Mouse (Mus musculus): ENCODE results near the gene Cdh22. TPM values are rescaled to one million over a fixed set of nuclear protein-coding genes. Genes with fewer than 3 reads are reported as not detected.

Gene Cdh22
- polyA plus RNA-seq, 1 experiment from 2014 or later = 12.4 TPM

- H3K27me3 ChIP-seq (ENCODE audit: control insufficient read depth, insufficient read depth, low read length) = peaks cover 9% of the 10 kb centered on the region; the same call in 1 of the 2 replicates
- no peak for ATAC-seq (ENCODE audit: low FRiP score)
- 56% methylated on average over 8 of the region's 8 CpGs for WGBS
- no peak for DNase-seq (ENCODE audit: low spot score)
- H3K4me1 ChIP-seq (replicated peaks; ENCODE audit: control insufficient read depth, insufficient read depth, low read length) = peaks cover 37% of the 10 kb centered on the region
- H3K4me2 ChIP-seq (replicated peaks) = no peak overlapping the region
- H3K4me3 ChIP-seq (replicated peaks; ENCODE audit: low read length) = no peak overlapping the region
- H3K36me3 ChIP-seq (replicated peaks; ENCODE audit: control insufficient read depth, insufficient read depth) = no peaks in the 10 kb centered on the region
- no peak overlapping the region for H3K9ac ChIP-seq
- no peaks in the 10 kb centered on the region for H3K9me3 ChIP-seq (ENCODE audit: control insufficient read depth, low read length)
- no peak overlapping the region for H3K27ac ChIP-seq
These were observed 15.7 kb downstream of the Cdh22 start for GRCm38 (mm10) chr2:165218954-165219353.

DNA sequence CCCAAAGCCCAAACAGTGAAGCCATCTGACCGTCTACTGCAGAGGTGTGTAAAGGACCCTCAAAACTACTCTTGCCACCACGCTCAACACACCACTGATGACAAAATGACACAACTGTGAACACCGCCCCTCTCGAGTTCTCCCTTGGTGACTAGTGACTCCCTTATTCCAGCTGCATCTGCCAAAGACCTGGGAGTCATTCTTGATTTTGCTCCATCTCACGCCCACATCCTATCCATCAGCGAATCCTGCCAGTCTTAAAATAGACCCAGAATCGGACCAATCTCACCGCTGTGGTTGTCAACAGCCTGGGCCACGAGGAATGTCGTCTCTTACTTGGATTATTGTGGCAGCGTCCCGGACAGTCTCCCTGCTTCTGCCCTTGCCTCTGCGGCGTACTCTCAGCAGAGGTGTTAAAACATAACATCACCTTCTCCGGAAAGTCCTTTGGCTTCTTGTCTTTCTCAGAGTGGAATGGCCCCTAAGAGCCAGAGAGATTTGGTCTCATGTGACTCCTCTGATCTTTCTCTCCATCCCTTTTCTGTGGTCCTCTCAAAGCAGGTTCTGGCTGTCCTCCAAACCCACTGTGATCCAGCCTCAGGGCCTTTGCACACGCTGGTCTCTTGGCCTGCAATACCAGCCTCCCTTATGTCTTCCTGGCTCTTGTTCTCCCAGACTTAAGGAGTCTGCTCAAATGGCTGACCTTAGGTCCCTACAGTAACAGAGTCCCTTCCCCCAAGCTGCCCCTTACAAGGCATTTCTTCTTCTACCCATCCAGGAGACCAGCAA, 17.1 kb downstream of the Cdh22 start:
- peaks cover 38% of the 10 kb centered on the region for H3K4me1 ChIP-seq (replicated peaks; ENCODE audit: control insufficient read depth, insufficient read depth, low read length)
- ATAC-seq (ENCODE audit: low FRiP score) (no peak), DNase-seq (ENCODE audit: low spot score) (no peak)
- no peak overlapping the region for H3K27ac ChIP-seq
- no peaks in the 10 kb centered on the region for H3K9me3 ChIP-seq (ENCODE audit: control insufficient read depth, low read length)
- 93% methylated on average over 16 of the region's 16 CpGs for WGBS
- H3K36me3 ChIP-seq (replicated peaks; ENCODE audit: control insufficient read depth, insufficient read depth) = no peaks in the 10 kb centered on the region
- H3K9ac ChIP-seq = no peak overlapping the region
- H3K4me2 ChIP-seq (replicated peaks) = no peak overlapping the region
- no peak overlapping the region for H3K4me3 ChIP-seq (replicated peaks; ENCODE audit: low read length)
- H3K27me3 ChIP-seq (ENCODE audit: control insufficient read depth, insufficient read depth, low read length) = peaks cover 10% of the 10 kb centered on the region

GRCm38 (mm10) chr2:165215103-165215951, 19.3 kb downstream of the Cdh22 start:
- DNase-seq (ENCODE audit: low spot score) (peak; percentile 68), ATAC-seq (ENCODE audit: low FRiP score) (peak; percentile 67)
- H3K27me3 ChIP-seq (ENCODE audit: control insufficient read depth, insufficient read depth, low read length) = peaks cover 13% of the 10 kb centered on the region; the same call in 1 of the 2 replicates
- H3K36me3 ChIP-seq (replicated peaks; ENCODE audit: control insufficient read depth, insufficient read depth) = no peaks in the 10 kb centered on the region
- peaks cover 50% of the 10 kb centered on the region for H3K4me1 ChIP-seq (replicated peaks; ENCODE audit: control insufficient read depth, insufficient read depth, low read length)
- no peak overlapping the region for H3K9ac ChIP-seq
- peak overlapping the region; percentile 59; the same call in 1 of the 2 replicates for H3K27ac ChIP-seq
- H3K4me2 ChIP-seq (replicated peaks) = peak overlapping the region; percentile 45
- WGBS = 2% methylated on average over 39 of the region's 39 CpGs
- no peak overlapping the region; the same call in 1 of the 2 replicates for H3K4me3 ChIP-seq (replicated peaks; ENCODE audit: low read length)
- no peaks in the 10 kb centered on the region for H3K9me3 ChIP-seq (ENCODE audit: control insufficient read depth, low read length)

DNA sequence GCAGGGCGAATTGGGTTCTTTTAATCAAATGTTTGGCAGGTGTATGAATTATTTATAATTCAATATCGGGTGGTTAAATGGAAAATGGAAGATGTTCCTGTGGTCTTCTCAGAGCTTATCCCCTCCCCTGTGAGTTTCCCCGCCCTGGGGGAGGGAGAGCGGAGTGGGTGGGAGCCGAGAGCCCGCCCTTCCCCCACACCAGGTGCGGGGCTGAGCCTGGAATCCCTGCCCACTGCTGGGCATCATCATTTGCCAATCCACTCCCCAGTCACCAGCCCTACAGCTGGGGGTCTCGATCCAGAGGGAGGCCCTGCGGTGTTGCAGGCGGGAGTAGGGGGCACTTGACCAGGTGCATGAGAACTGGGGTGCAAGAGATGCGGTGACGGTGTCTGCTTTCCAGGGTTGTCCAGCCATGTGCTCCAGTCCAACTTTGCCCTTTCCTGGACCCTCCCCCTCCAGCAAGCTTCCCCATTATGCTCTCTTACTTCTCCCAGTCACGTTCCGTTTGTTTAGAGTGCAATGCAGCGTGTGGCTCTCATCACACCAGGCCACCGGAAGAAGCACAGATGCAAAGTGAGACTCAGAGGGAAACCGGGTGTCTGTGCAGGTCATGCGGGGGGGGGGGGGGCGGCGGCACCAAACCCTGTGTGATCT, 23.1 kb downstream of the Cdh22 start:
- under 1% methylated on average over 20 of the region's 20 CpGs for WGBS
- Histone ChIP-seq H3K4me3 (replicated peaks; ENCODE audit: low read length) (no peak overlapping the region), H3K27me3 (ENCODE audit: control insufficient read depth, insufficient read depth, low read length) (peaks cover 13% of the 10 kb centered on the region; the same call in 1 of the 2 replicates), H3K4me2 (replicated peaks) (peak overlapping the region; percentile 34), H3K4me1 (replicated peaks; ENCODE audit: control insufficient read depth, insufficient read depth, low read length) (peaks cover 50% of the 10 kb centered on the region), H3K9me3 (ENCODE audit: control insufficient read depth, low read length) (no peaks in the 10 kb centered on the region), H3K9ac (peak overlapping the region; percentile 21; the same call in 1 of the 2 replicates), H3K36me3 (replicated peaks; ENCODE audit: control insufficient read depth, insufficient read depth) (no peaks in the 10 kb centered on the region), H3K27ac (peak overlapping the region; percentile 70)
- no peak for ATAC-seq (ENCODE audit: low FRiP score)
- DNase-seq (ENCODE audit: low spot score) = no peak

DNA sequence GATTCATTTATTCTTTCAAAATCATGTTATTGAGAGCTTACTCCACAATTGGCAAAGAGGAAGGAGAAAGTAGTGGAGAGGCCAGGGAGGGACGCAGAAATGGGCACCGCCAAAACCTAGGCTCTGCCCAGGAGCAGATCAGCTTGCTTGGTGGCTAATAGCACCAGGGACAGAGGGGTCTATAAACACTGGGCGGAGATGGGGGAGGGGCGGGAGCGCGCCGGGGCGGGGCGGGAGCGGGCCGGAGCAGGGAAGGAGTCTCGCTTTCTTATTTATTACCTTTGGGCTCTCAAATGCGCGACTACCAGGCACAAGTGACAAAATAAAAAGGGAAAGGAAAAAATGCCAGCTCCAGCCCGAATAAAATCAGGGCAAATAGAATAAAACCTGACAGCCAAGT, 23.7 kb downstream of the Cdh22 start:
- DNase-seq (ENCODE audit: low spot score) (no peak), ATAC-seq (ENCODE audit: low FRiP score) (no peak)
- H3K4me2 ChIP-seq (replicated peaks) = peak overlapping the region; percentile 34
- peaks cover 46% of the 10 kb centered on the region for H3K4me1 ChIP-seq (replicated peaks; ENCODE audit: control insufficient read depth, insufficient read depth, low read length)
- no peaks in the 10 kb centered on the region for H3K9me3 ChIP-seq (ENCODE audit: control insufficient read depth, low read length)
- 0 out of 2 replicates have a peak overlapping the region, but pooled peaks have one; percentile 6 for H3K9ac ChIP-seq
- H3K27me3 ChIP-seq (ENCODE audit: control insufficient read depth, insufficient read depth, low read length) = peaks cover 13% of the 10 kb centered on the region; the same call in 1 of the 2 replicates
- H3K36me3 ChIP-seq (replicated peaks; ENCODE audit: control insufficient read depth, insufficient read depth) = no peaks in the 10 kb centered on the region
- WGBS = under 1% methylated on average over 15 of the region's 15 CpGs
- H3K27ac ChIP-seq = peak overlapping the region; percentile 4; the same call in 1 of the 2 replicates
- H3K4me3 ChIP-seq (replicated peaks; ENCODE audit: low read length) = no peak overlapping the region

DNA sequence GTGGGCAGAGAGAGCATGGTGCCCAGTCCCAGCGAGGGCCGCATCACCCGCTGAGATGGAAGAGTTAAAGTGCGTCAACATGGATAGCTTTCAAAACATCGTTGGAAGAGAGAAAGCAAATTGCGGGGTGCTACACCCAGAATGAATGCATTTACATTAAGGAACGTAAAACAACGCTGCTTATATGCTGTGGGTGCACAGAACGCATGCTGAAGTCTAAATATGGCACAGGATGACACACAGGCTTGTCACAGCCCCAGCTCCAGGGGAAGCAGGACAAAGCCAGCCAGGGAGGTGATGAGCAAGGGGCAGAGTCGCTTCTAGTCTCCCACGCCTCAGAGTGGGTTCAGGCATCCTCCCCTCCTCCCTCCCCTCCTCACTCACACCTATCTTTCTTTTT, 27.0 kb downstream of the Cdh22 start:
- Histone ChIP-seq H3K9me3 (ENCODE audit: control insufficient read depth, low read length) (no peaks in the 10 kb centered on the region), H3K4me1 (replicated peaks; ENCODE audit: control insufficient read depth, insufficient read depth, low read length) (peaks cover 39% of the 10 kb centered on the region), H3K4me2 (replicated peaks) (no peak overlapping the region), H3K27me3 (ENCODE audit: control insufficient read depth, insufficient read depth, low read length) (peaks cover 7% of the 10 kb centered on the region; the same call in 1 of the 2 replicates), H3K36me3 (replicated peaks; ENCODE audit: control insufficient read depth, insufficient read depth) (no peaks in the 10 kb centered on the region), H3K27ac (no peak overlapping the region), H3K4me3 (replicated peaks; ENCODE audit: low read length) (no peak overlapping the region), H3K9ac (no peak overlapping the region)
- 67% methylated on average over 11 of the region's 11 CpGs for WGBS
- DNase-seq (ENCODE audit: low spot score) (no peak), ATAC-seq (ENCODE audit: low FRiP score) (no peak)

GRCm38 (mm10) chr2:165207086-165207485, 27.6 kb downstream of the Cdh22 start:
- no peak for ATAC-seq (ENCODE audit: low FRiP score)
- Histone ChIP-seq H3K9ac (no peak overlapping the region), H3K4me1 (replicated peaks; ENCODE audit: control insufficient read depth, insufficient read depth, low read length) (peaks cover 39% of the 10 kb centered on the region), H3K4me2 (replicated peaks) (no peak overlapping the region), H3K9me3 (ENCODE audit: control insufficient read depth, low read length) (no peaks in the 10 kb centered on the region), H3K4me3 (replicated peaks; ENCODE audit: low read length) (no peak overlapping the region), H3K36me3 (replicated peaks; ENCODE audit: control insufficient read depth, insufficient read depth) (no peaks in the 10 kb centered on the region), H3K27ac (no peak overlapping the region), H3K27me3 (ENCODE audit: control insufficient read depth, insufficient read depth, low read length) (peaks cover 3% of the 10 kb centered on the region; the same call in 1 of the 2 replicates)
- no peak for DNase-seq (ENCODE audit: low spot score)
- 78% methylated on average over 4 of the region's 4 CpGs for WGBS

GRCm38 (mm10) chr2:165205486-165205885, 29.2 kb downstream of the Cdh22 start:
- H3K27ac ChIP-seq = peak overlapping the region; percentile 21; the same call in 1 of the 2 replicates
- no peak for ATAC-seq (ENCODE audit: low FRiP score)

More at GRCm38 (mm10) chr2:165205486-165205885, 29.2 kb downstream of the Cdh22 start:
- H3K4me1 ChIP-seq (replicated peaks; ENCODE audit: control insufficient read depth, insufficient read depth, low read length) = peaks cover 30% of the 10 kb centered on the region
- H3K4me2 ChIP-seq (replicated peaks) = no peak overlapping the region
- no peaks in the 10 kb centered on the region for H3K9me3 ChIP-seq (ENCODE audit: control insufficient read depth, low read length)
- H3K27me3 ChIP-seq (ENCODE audit: control insufficient read depth, insufficient read depth, low read length) = no peaks in the 10 kb centered on the region
- H3K9ac ChIP-seq = 0 out of 2 replicates have a peak overlapping the region, but pooled peaks have one; percentile 2
- no peaks in the 10 kb centered on the region for H3K36me3 ChIP-seq (replicated peaks; ENCODE audit: control insufficient read depth, insufficient read depth)
- DNase-seq (ENCODE audit: low spot score) = no peak
- no peak overlapping the region for H3K4me3 ChIP-seq (replicated peaks; ENCODE audit: low read length)
- WGBS = 66% methylated on average over 6 of the region's 6 CpGs

Data from hindbrain, embryonic 14.5 days (tissue).